Mouse (Mus musculus) WW6 (cell line): Measurements from ENCODE around the gene Glis3.

ENCODE experiments used
- DNase-seq: peaks from one replicate; pipeline ENCODE4 v3.0.0-alpha.2; 2013; ENCODE audit warnings: low read depth, low spot score

The Glis3 gene

GRCm38 (mm10) chr19:28493605-28494260, 186.1 kb downstream of the Glis3 start:
- no peak for DNase-seq

GRCm38 (mm10) chr19:28478055-28478454, 201.8 kb downstream of the Glis3 start:
- no peak for DNase-seq

- no peak for DNase-seq
Measured at GRCm38 (mm10) chr19:28477326-28477863, 202.5 kb downstream of the Glis3 start.

- DNase-seq: no peak
Measured at GRCm38 (mm10) chr19:28473621-28474020, 206.3 kb downstream of the Glis3 start.

- DNase-seq: no peak
Measured at GRCm38 (mm10) chr19:28471144-28471543, 208.7 kb downstream of the Glis3 start.

GRCm38 (mm10) chr19:28465779-28466178, 214.1 kb downstream of the Glis3 start:
- DNase-seq: no peak

- DNase-seq: no peak
Measured at GRCm38 (mm10) chr19:28454331-28454730, 225.5 kb downstream of the Glis3 start.

GRCm38 (mm10) chr19:28452951-28453520, 226.8 kb downstream of the Glis3 start:
- DNase-seq: no peak

GRCm38 (mm10) chr19:28448811-28449210, 231.1 kb downstream of the Glis3 start:
- DNase-seq: no peak

GRCm38 (mm10) chr19:28442161-28442560, 237.7 kb downstream of the Glis3 start:
- DNase-seq: no peak

GRCm38 (mm10) chr19:28436457-28437148, 243.3 kb downstream of the Glis3 start:
- no peak for DNase-seq

- DNase-seq: no peak
Measured at GRCm38 (mm10) chr19:28428220-28428816, 251.6 kb downstream of the Glis3 start.

GRCm38 (mm10) chr19:28424180-28424579, 255.7 kb downstream of the Glis3 start:
- no peak for DNase-seq

GRCm38 (mm10) chr19:28422939-28423338, 256.9 kb downstream of the Glis3 start:
- DNase-seq: no peak

GRCm38 (mm10) chr19:28416069-28416468, 263.8 kb downstream of the Glis3 start:
- no peak for DNase-seq

GRCm38 (mm10) chr19:28408787-28409186, 271.1 kb downstream of the Glis3 start:
- no peak for DNase-seq

- no peak for DNase-seq
Measured at GRCm38 (mm10) chr19:28402956-28403355, 276.9 kb downstream of the Glis3 start.

GRCm38 (mm10) chr19:28395584-28395861, 284.4 kb downstream of the Glis3 start:
- DNase-seq: no peak

- no peak for DNase-seq
Measured at GRCm38 (mm10) chr19:28394826-28395583, 284.9 kb downstream of the Glis3 start.

- DNase-seq: no peak
Measured at GRCm38 (mm10) chr19:28393766-28394165, 286.1 kb downstream of the Glis3 start.

GRCm38 (mm10) chr19:28392838-28393237, 287.0 kb downstream of the Glis3 start:
- DNase-seq: no peak

GRCm38 (mm10) chr19:28390920-28391319, 289.0 kb downstream of the Glis3 start:
- DNase-seq: no peak
